Mouse (Mus musculus) heart, adult 2 months (tissue): ENCODE measurements around the gene Gpr4. TPM values are rescaled to one million over a fixed set of nuclear protein-coding genes. Genes with fewer than 3 reads are reported as not detected.

Source experiments
- DNase-seq, 2 experiments: peaks; one replicate each; pipeline ENCODE4 v3.0.0; 2021
- H3K27ac ChIP-seq: fragments of 200-600 bp; 2 replicates; pipeline ENCODE4 v1.8.1; 2022
- H3K27me3 ChIP-seq: fragments of 200-500 bp; 2 replicates; pipeline ENCODE4 v1.6.1; 2012; ENCODE audit warnings: mild to moderate bottlenecking, low read length, inconsistent platforms, mixed read lengths; ENCODE audit not compliant: control insufficient read depth, insufficient read depth
- H3K36me3 ChIP-seq: fragments of 200-500 bp; 2 replicates; pipeline ENCODE4 v1.6.1; 2012; ENCODE audit warnings: low read length, inconsistent platforms; ENCODE audit not compliant: control insufficient read depth, insufficient read depth
- H3K4me1 ChIP-seq: fragments of 200-500 bp; 2 replicates; pipeline ENCODE4 v1.6.1; 2011; ENCODE audit warnings: low read length; ENCODE audit not compliant: control insufficient read depth, insufficient read depth
- H3K4me3 ChIP-seq: fragments of 200-600 bp; 2 replicates; pipeline ENCODE4 v1.8.1; 2022
- H3K79me2 ChIP-seq: fragments of 200-500 bp; replicated peaks from 2 replicates; pipeline ENCODE4 v1.6.1; 2012; ENCODE audit warnings: mild to moderate bottlenecking, inconsistent platforms, low read length, moderate library complexity, mixed read lengths; ENCODE audit not compliant: control insufficient read depth, insufficient read depth
- H3K9ac ChIP-seq: fragments of 200-500 bp; 2 replicates; pipeline ENCODE4 v1.6.1; 2012; ENCODE audit warnings: low read depth, mild to moderate bottlenecking, control low read depth, inconsistent platforms, low read length, mixed read lengths
- CTCF ChIP-seq: fragments of 200-600 bp; IDR thresholded peaks from 2 replicates; pipeline ENCODE4 v1.8.1; 2022; ENCODE audit warnings: antibody characterized with exemption, mild to moderate bottlenecking, moderate library complexity
- EP300 ChIP-seq: fragments of 200-500 bp; IDR thresholded peaks from 2 replicates; pipeline ENCODE4 v1.6.1; 2011; ENCODE audit warnings: low read depth, low read length, control low read depth; ENCODE audit not compliant: insufficient read depth
- POLR2A ChIP-seq: fragments of 200-500 bp; IDR thresholded peaks from 2 replicates; pipeline ENCODE4 v1.6.1; 2011; ENCODE audit warnings: mild to moderate bottlenecking, low read depth, low read length, control low read depth; ENCODE audit not compliant: insufficient read depth
- WGBS: fragments of 180-500 bp; shearing (Covaris S2); methylation state at CpG from one replicate; pipeline ENCODE4 v1.1.7; 2018; 5-methylcytosine and 5-hydroxymethylcytosine counted together
- intact Hi-C: fragments of 180-260 bp; cut with DNase I; formaldehyde crosslinking; loops from one replicate; pipeline ENCODE4 v1.15.1; 2025
- polyA plus RNA-seq: library from polyadenylated mRNA; depleted of rRNA; stranded (reverse); fragments of >200 nt; gene quantifications from 2 replicates; pipeline ENCODE4 v1.2.3, GENCODE M21; 2012
- total RNA-seq, 2 experiments: library from RNA; stranded (reverse); gene quantifications; 2 replicates each; pipeline ENCODE4 v1.2.3; 2021

The Gpr4 gene
- total and polyA plus RNA-seq, 3 experiments = 6.8 to 17.1 (median 7.2) TPM

DNA sequence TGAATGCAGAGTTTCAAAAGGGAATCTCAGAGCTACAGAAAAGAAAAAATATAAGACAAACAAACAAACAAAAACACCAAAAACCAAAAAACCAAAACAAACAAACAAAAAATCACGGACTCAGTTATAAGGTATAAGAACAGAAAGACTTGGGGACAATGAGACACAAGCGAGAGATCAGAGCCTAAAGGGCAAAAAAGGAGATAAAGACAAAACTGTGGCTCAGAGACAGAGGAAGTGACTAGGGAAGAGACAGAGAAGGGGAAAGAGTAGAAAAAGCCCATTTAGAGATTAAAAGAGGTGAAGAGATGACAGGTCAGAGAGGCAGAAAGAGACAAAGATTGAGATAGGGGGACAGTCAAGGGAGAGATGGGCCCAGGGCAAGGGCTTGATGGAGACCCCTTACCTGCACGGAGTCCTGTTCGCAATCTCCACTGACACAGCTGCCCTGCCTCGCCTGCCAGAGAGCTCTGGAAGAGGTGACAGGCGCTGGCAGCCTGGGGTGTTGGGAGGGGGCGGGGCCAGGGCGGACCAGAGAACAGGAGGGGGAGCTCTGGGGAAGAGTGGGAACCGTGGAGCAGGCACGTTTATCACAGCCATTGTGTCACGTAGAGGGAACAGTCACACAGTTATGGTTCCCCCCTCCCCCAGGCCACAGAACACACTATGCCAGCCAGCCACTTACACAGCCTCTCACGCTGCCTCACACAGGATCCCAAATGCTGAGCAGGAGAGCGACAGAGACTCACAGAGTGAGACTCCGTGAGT lies 46.5 kb upstream of the Gpr4 start, which contains the start of gene Gipr:
Gipr (minus strand) TSS at position 472 of the 768 bp plus-strand sequence.
- H3K9ac ChIP-seq = peak within 1 kb of the TSS; percentile 59
- intact Hi-C loops = no loop called here
- H3K27me3 ChIP-seq = no peaks in the 10 kb centered on the region; the same call in 1 of the 2 replicates
- 12% methylated on average over 14 of the region's 14 CpGs for WGBS
- peak; percentile 45 to 56 for DNase-seq
- H3K4me1 ChIP-seq = peaks cover 8% of the 10 kb centered on the region
- TF ChIP-seq CTCF (no peak), EP300 (no peak), POLR2A (no peak)
- peak within 1 kb of the TSS; percentile 57; the same call in 1 of the 2 replicates for H3K27ac ChIP-seq
- no peak within 1 kb of the TSS for H3K4me3 ChIP-seq
- H3K79me2 ChIP-seq = no peaks in the 10 kb centered on the region
- H3K36me3 ChIP-seq = no peaks in the 10 kb centered on the region

GRCm38 (mm10) chr7:19166990-19167389 lies 45.3 kb upstream of the Gpr4 start:
- Histone ChIP-seq H3K27ac (no peak overlapping the region), H3K4me3 (no peak overlapping the region), H3K27me3 (no peaks in the 10 kb centered on the region; the same call in 1 of the 2 replicates), H3K79me2 (no peaks in the 10 kb centered on the region), H3K9ac (no peak overlapping the region), H3K4me1 (peaks cover 8% of the 10 kb centered on the region), H3K36me3 (no peaks in the 10 kb centered on the region)
- DNase-seq = no peak
- intact Hi-C loops = no loop called here
- 70% methylated on average over 3 of the region's 3 CpGs for WGBS
- TF ChIP-seq EP300 (no peak), CTCF (0 out of 2 replicates have a peak, but pooled peaks have one; percentile 19), POLR2A (no peak)

- Histone ChIP-seq H3K27ac (no peak overlapping the region; the same call in 1 of the 2 replicates), H3K4me3 (no peak overlapping the region), H3K79me2 (no peaks in the 10 kb centered on the region), H3K4me1 (peaks cover 8% of the 10 kb centered on the region), H3K36me3 (no peaks in the 10 kb centered on the region), H3K9ac (no peak overlapping the region), H3K27me3 (no peaks in the 10 kb centered on the region; the same call in 1 of the 2 replicates)
- intact Hi-C loops = no loop called here
- 55% methylated on average over 10 of the region's 10 CpGs for WGBS
- DNase-seq = no peak
- TF ChIP-seq EP300 = no peak
- no peak for TF ChIP-seq POLR2A
- no peak for TF ChIP-seq CTCF
Measured at GRCm38 (mm10) chr7:19169506-19169905, 42.8 kb upstream of the Gpr4 start.

- TF ChIP-seq EP300 (no peak), POLR2A (no peak), CTCF (no peak)
- Histone ChIP-seq H3K27ac (peak overlapping the region; percentile 27), H3K4me3 (no peak overlapping the region)
Measured at GRCm38 (mm10) chr7:19170142-19170541, 42.2 kb upstream of the Gpr4 start.

GRCm38 (mm10) chr7:19171831-19172230 lies 40.5 kb upstream of the Gpr4 start:
- no peak for DNase-seq
- intact Hi-C loops = no loop called here
- Histone ChIP-seq H3K36me3 (no peaks in the 10 kb centered on the region), H3K79me2 (no peaks in the 10 kb centered on the region), H3K4me3 (no peak overlapping the region), H3K27ac (no peak overlapping the region), H3K27me3 (peaks cover 4% of the 10 kb centered on the region; the same call in 1 of the 2 replicates), H3K9ac (no peak overlapping the region), H3K4me1 (peaks cover 5% of the 10 kb centered on the region)
- 30% methylated on average over 8 of the region's 8 CpGs for WGBS
- no peak for TF ChIP-seq CTCF
- no peak for TF ChIP-seq POLR2A
- TF ChIP-seq EP300 = no peak

More at GRCm38 (mm10) chr7:19170142-19170541, 42.2 kb upstream of the Gpr4 start:
- no peaks in the 10 kb centered on the region for H3K79me2 ChIP-seq
- H3K4me1 ChIP-seq = peaks cover 8% of the 10 kb centered on the region
- no peaks in the 10 kb centered on the region for H3K36me3 ChIP-seq
- H3K27me3 ChIP-seq = no peaks in the 10 kb centered on the region; the same call in 1 of the 2 replicates
- no peak overlapping the region for H3K9ac ChIP-seq
- intact Hi-C loops = no loop called here
- 13% methylated on average over 8 of the region's 8 CpGs for WGBS
- peak; percentile 37 to 70 for DNase-seq

GRCm38 (mm10) chr7:19172874-19173273 lies 39.5 kb upstream of the Gpr4 start:
- intact Hi-C loops = loop anchor here (1.0 kb wide), 1 partner anchor 16 kb away; no protein-coding TSS in a partner anchor
- no peak overlapping the region; the same call in 1 of the 2 replicates for H3K27ac ChIP-seq

More at GRCm38 (mm10) chr7:19172874-19173273, 39.5 kb upstream of the Gpr4 start:
- H3K4me3 ChIP-seq = 0 out of 2 replicates have a peak overlapping the region, but pooled peaks have one; percentile 22
- peak overlapping the region; percentile 12; the same call in 1 of the 2 replicates for H3K9ac ChIP-seq
- peaks cover 4% of the 10 kb centered on the region; the same call in 1 of the 2 replicates for H3K27me3 ChIP-seq
- no peaks in the 10 kb centered on the region for H3K79me2 ChIP-seq
- no peak for TF ChIP-seq EP300
- TF ChIP-seq POLR2A = no peak
- TF ChIP-seq CTCF = peak; percentile 89
- peak; percentile 82 to 86 for DNase-seq
- H3K36me3 ChIP-seq = no peaks in the 10 kb centered on the region
- 12% methylated on average over 17 of the region's 17 CpGs for WGBS
- peaks cover 5% of the 10 kb centered on the region for H3K4me1 ChIP-seq
